Mouse (Mus musculus) hindbrain, embryonic 15.5 days (tissue): ENCODE data around the gene Foxn3. TPM values are rescaled to one million over a fixed set of nuclear protein-coding genes. Genes with fewer than 3 reads are reported as not detected.

Experiments
- ATAC-seq: fragments of 200-750 bp; cut with Nextera tagmentation; 2 replicates; pipeline ENCODE4 v1.8.0; 2017; ENCODE audit warnings: low read depth, moderate number of reproducible peaks, moderate TSS enrichment; ENCODE audit not compliant: low FRiP score
- H3K27ac ChIP-seq: fragments of 300-500 bp; sonication (generic); replicated peaks from 2 replicates; pipeline ENCODE4 v1.5.1; 2015; ENCODE audit warnings: mild to moderate bottlenecking, inconsistent platforms
- H3K27me3 ChIP-seq: fragments of 300-500 bp; sonication (generic); 2 replicates; pipeline ENCODE4 v1.6.1; 2015; ENCODE audit warnings: control low read depth, inconsistent platforms
- H3K36me3 ChIP-seq: fragments of 300-500 bp; sonication (generic); 2 replicates; pipeline ENCODE4 v1.6.1; 2015; ENCODE audit warnings: control low read depth, inconsistent platforms
- H3K4me1 ChIP-seq: fragments of 300-500 bp; sonication (generic); replicated peaks from 2 replicates; pipeline ENCODE4 v1.6.1; 2015; ENCODE audit warnings: control low read depth, inconsistent platforms
- H3K4me2 ChIP-seq: fragments of 300-500 bp; sonication (generic); 2 replicates; pipeline ENCODE4 v1.6.1; 2015; ENCODE audit warnings: moderate library complexity, mild to moderate bottlenecking, inconsistent platforms
- H3K4me3 ChIP-seq: fragments of 300-500 bp; sonication (generic); 2 replicates; pipeline ENCODE4 v1.5.1; 2015; ENCODE audit warnings: mild to moderate bottlenecking, inconsistent platforms
- H3K9ac ChIP-seq: fragments of 300-500 bp; sonication (generic); 2 replicates; pipeline ENCODE4 v1.6.1; 2015; ENCODE audit warnings: inconsistent platforms
- H3K9me3 ChIP-seq: fragments of 300-500 bp; sonication (generic); 2 replicates; pipeline ENCODE4 v1.6.1; 2016; ENCODE audit warnings: control low read depth, inconsistent platforms
- WGBS: fragments of 180-500 bp; shearing (Covaris S2); methylation state at CpG from one replicate; pipeline ENCODE4 v1.1.7; 2015; 5-methylcytosine and 5-hydroxymethylcytosine counted together
- polyA plus RNA-seq: library from polyadenylated mRNA; unstranded; fragments of >200 nt; fragmentation: Nextera tagmentation; extraction: Ambion mirVana; gene quantifications from 2 replicates; pipeline ENCODE4 v1.2.1, GENCODE M21; 2015

Foxn3 gene
- polyA plus RNA-seq, 1 experiment from 2014 or later = 78.1 TPM

- no peak for ATAC-seq
- Histone ChIP-seq H3K4me1 (peaks cover 4% of the 10 kb centered on the region), H3K27me3 (no peaks in the 10 kb centered on the region), H3K4me3 (no peak overlapping the region), H3K27ac (no peak overlapping the region), H3K9ac (no peak overlapping the region), H3K4me2 (no peak overlapping the region), H3K36me3 (no peaks in the 10 kb centered on the region), H3K9me3 (no peaks in the 10 kb centered on the region)
- 36% methylated on average over 5 of the region's 5 CpGs for WGBS
Observed at GRCm38 (mm10) chr12:99474176-99474575, 89.2 kb downstream of the Foxn3 start.

DNA sequence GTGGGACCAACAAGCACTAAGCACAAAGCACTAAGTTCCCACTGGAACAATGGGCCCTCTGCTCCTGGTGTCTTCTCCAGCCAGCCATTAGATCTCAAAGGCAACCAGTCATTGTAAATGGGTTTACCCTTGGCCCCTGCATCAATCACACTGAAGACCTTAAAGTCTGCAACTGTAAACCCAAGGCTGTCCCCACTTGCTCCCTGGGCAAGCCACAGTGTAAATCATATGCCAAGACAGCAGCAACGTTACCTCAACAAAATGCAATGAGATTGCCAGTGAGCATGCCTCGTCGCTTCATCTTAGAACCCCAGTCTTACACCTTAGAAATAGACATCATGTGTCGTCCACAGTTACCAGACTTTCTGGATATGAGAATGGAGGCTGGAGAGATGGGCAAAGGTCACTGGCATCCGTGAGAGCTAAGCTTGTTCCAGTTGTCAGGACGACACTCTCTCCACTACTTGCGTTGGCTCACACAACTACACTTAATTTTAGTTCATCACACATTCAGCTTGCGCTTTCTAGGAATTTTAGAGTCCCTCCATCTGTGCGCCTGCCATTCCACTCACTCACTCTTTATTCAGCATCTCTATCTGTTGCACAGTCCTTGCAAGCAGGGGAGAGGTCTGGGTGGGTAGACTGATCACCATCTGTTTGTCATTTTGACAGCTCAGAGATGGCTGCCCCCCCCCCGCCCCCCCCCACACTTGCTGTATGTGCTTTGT, 89.8 kb downstream of the Foxn3 start:
- ATAC-seq = no peak
- Histone ChIP-seq H3K27me3 (no peaks in the 10 kb centered on the region), H3K9me3 (no peaks in the 10 kb centered on the region), H3K27ac (no peak overlapping the region), H3K4me2 (no peak overlapping the region), H3K4me3 (no peak overlapping the region), H3K4me1 (peaks cover 6% of the 10 kb centered on the region), H3K36me3 (no peaks in the 10 kb centered on the region), H3K9ac (no peak overlapping the region)
- WGBS = 75% methylated on average over 10 of the region's 10 CpGs

- WGBS = 71% methylated on average over 7 of the region's 7 CpGs
- H3K9me3 ChIP-seq = no peaks in the 10 kb centered on the region
- H3K27ac ChIP-seq = no peak overlapping the region
- no peak for ATAC-seq
- no peak overlapping the region for H3K9ac ChIP-seq
- peaks cover 26% of the 10 kb centered on the region for H3K4me1 ChIP-seq
- no peak overlapping the region for H3K4me3 ChIP-seq
- no peak overlapping the region for H3K4me2 ChIP-seq
- no peaks in the 10 kb centered on the region for H3K36me3 ChIP-seq
- H3K27me3 ChIP-seq = no peaks in the 10 kb centered on the region
Observed at GRCm38 (mm10) chr12:99471431-99471830, 92.0 kb downstream of the Foxn3 start.

DNA sequence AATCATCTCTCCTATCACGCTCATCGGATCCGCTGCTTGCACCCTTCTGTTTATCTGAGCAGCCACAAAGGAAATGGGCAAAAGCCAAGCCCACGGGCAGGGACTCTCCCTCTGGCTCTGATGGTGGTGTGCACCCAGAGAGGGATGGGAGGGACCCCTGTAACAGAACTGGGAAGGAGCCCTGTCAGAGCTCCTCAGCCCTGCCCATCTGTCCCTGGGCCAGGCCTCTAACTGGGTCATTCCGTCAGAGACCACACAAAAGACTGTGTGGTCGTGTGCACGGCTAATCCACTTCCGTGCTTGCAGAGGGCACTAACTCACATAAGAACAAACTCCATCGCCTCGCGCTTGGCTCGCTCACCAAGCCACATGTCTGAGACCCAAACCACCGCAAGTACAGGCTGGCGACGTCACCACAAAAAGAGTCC, 95.5 kb downstream of the Foxn3 start:
- peak; percentile 82 for ATAC-seq
- no peaks in the 10 kb centered on the region for H3K9me3 ChIP-seq
- peak overlapping the region; percentile 52 for H3K27ac ChIP-seq
- H3K9ac ChIP-seq = no peak overlapping the region
- H3K27me3 ChIP-seq = no peaks in the 10 kb centered on the region
- 34% methylated on average over 15 of the region's 15 CpGs for WGBS
- H3K36me3 ChIP-seq = no peaks in the 10 kb centered on the region
- H3K4me3 ChIP-seq = no peak overlapping the region
- H3K4me2 ChIP-seq = peak overlapping the region; percentile 32
- H3K4me1 ChIP-seq = peaks cover 27% of the 10 kb centered on the region

- no peak; the same call in 1 of the 2 replicates for ATAC-seq
Observed at GRCm38 (mm10) chr12:99467256-99467883, 96.0 kb downstream of the Foxn3 start.

GRCm38 (mm10) chr12:99466426-99466825, 97.0 kb downstream of the Foxn3 start:
- no peak for ATAC-seq
- Histone ChIP-seq H3K36me3 (no peaks in the 10 kb centered on the region), H3K9ac (no peak overlapping the region), H3K4me2 (no peak overlapping the region), H3K27ac (no peak overlapping the region), H3K9me3 (no peaks in the 10 kb centered on the region), H3K4me1 (peaks cover 27% of the 10 kb centered on the region), H3K4me3 (no peak overlapping the region), H3K27me3 (no peaks in the 10 kb centered on the region)
- 38% methylated on average over 5 of the region's 5 CpGs for WGBS

More at GRCm38 (mm10) chr12:99467256-99467883, 96.0 kb downstream of the Foxn3 start:
- Histone ChIP-seq H3K9ac (no peak overlapping the region), H3K9me3 (no peaks in the 10 kb centered on the region), H3K4me1 (peaks cover 27% of the 10 kb centered on the region), H3K4me2 (peak overlapping the region; percentile 32), H3K4me3 (no peak overlapping the region), H3K27me3 (no peaks in the 10 kb centered on the region), H3K27ac (peak overlapping the region; percentile 52), H3K36me3 (no peaks in the 10 kb centered on the region)
- WGBS = 50% methylated on average over 12 of the region's 12 CpGs

GRCm38 (mm10) chr12:99464291-99464690, 99.1 kb downstream of the Foxn3 start:
- H3K4me3 ChIP-seq = no peak overlapping the region
- peaks cover 23% of the 10 kb centered on the region for H3K4me1 ChIP-seq
- no peak overlapping the region for H3K27ac ChIP-seq
- H3K9me3 ChIP-seq = no peaks in the 10 kb centered on the region
- H3K4me2 ChIP-seq = no peak overlapping the region
- H3K27me3 ChIP-seq = no peaks in the 10 kb centered on the region
- ATAC-seq = no peak
- WGBS = 90% methylated on average over 5 of the region's 5 CpGs
- no peaks in the 10 kb centered on the region for H3K36me3 ChIP-seq
- H3K9ac ChIP-seq = no peak overlapping the region

GRCm38 (mm10) chr12:99462846-99463245, 100.5 kb downstream of the Foxn3 start:
- Histone ChIP-seq H3K36me3 (no peaks in the 10 kb centered on the region), H3K27ac (no peak overlapping the region), H3K27me3 (no peaks in the 10 kb centered on the region), H3K9me3 (no peaks in the 10 kb centered on the region), H3K9ac (no peak overlapping the region), H3K4me2 (no peak overlapping the region), H3K4me1 (peaks cover 26% of the 10 kb centered on the region), H3K4me3 (no peak overlapping the region)
- ATAC-seq = no peak
- WGBS = 85% methylated on average over 1 of the region's 1 CpGs

- ATAC-seq = no peak
- H3K9me3 ChIP-seq = no peaks in the 10 kb centered on the region
- H3K4me3 ChIP-seq = no peak overlapping the region
- no peaks in the 10 kb centered on the region for H3K27me3 ChIP-seq
- H3K36me3 ChIP-seq = no peaks in the 10 kb centered on the region
- peaks cover 26% of the 10 kb centered on the region for H3K4me1 ChIP-seq
- no peak overlapping the region for H3K27ac ChIP-seq
- no peak overlapping the region for H3K9ac ChIP-seq
- H3K4me2 ChIP-seq = no peak overlapping the region
Observed at GRCm38 (mm10) chr12:99462302-99462701, 101.1 kb downstream of the Foxn3 start.

- 37% methylated on average over 10 of the region's 10 CpGs for WGBS
- Histone ChIP-seq H3K4me2 (peak overlapping the region; percentile 42; the same call in 1 of the 2 replicates), H3K9me3 (no peaks in the 10 kb centered on the region), H3K36me3 (no peaks in the 10 kb centered on the region), H3K9ac (no peak overlapping the region), H3K27me3 (no peaks in the 10 kb centered on the region), H3K4me1 (peaks cover 39% of the 10 kb centered on the region), H3K4me3 (no peak overlapping the region), H3K27ac (peak overlapping the region; percentile 49)
- peak; percentile 80 for ATAC-seq
Observed at GRCm38 (mm10) chr12:99457521-99458205, 105.7 kb downstream of the Foxn3 start.

DNA sequence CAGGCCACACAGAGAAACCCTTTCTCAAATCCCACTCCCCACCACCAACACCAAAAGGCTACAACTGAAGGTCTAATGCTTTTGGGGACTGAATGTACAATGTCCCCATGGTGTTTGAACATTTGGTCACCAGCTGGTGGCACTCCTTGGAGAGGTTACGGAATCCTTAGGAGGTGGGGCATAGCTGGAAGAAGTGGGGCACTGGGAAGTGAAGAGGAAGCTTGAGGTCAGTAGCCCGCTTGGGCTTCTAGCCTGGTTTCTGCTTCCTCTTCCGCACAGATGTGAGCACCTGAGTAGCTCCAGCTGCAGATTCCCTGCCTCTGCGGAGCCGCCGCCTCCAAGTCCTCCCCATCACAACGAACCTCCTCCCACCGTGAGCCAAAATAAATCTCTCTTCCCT, 107.8 kb downstream of the Foxn3 start:
- no peaks in the 10 kb centered on the region for H3K36me3 ChIP-seq
- no peak overlapping the region for H3K9ac ChIP-seq
- WGBS = 96% methylated on average over 8 of the region's 8 CpGs

GRCm38 (mm10) chr12:99454394-99454793, 109.0 kb downstream of the Foxn3 start:
- Histone ChIP-seq H3K27ac (no peak overlapping the region), H3K36me3 (no peaks in the 10 kb centered on the region), H3K9ac (no peak overlapping the region), H3K4me2 (no peak overlapping the region), H3K27me3 (no peaks in the 10 kb centered on the region), H3K4me1 (peaks cover 39% of the 10 kb centered on the region), H3K9me3 (no peaks in the 10 kb centered on the region), H3K4me3 (no peak overlapping the region)
- WGBS = 62% methylated on average over 9 of the region's 9 CpGs
- ATAC-seq = no peak

More for the DNA sequence above, 107.8 kb downstream of the Foxn3 start:
- Histone ChIP-seq H3K4me2 (no peak overlapping the region), H3K9me3 (no peaks in the 10 kb centered on the region), H3K27ac (no peak overlapping the region), H3K27me3 (no peaks in the 10 kb centered on the region), H3K4me3 (no peak overlapping the region), H3K4me1 (peaks cover 39% of the 10 kb centered on the region)
- ATAC-seq = no peak
